In the genomic region with DNA sequence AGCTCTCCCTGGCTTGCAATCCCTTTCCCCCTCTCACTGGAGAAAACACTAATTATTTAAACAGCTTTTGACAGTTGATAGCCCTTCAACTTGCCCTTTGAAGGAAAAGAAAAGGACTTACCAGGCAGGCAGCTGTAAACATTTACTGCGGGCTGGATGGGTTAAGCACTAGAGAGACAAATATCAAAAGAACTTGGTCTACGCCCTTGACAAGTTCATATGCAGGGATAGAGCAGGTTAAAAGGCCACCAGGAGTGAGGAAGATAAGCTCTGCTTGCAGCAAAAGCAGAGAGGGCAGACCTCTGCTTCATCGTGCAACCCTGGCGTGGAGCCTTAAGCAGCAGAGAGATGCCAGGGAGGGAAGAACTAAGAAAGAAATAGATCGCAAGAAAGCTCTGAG, we compare ENCODE assay signal across 20 mouse cellular contexts.
DNase-seq lines count a peak whose midpoint lies in the region; ATAC-seq lines count a peak whose summit lies in the region.
"Had no signal": no experiment of that assay in that cellular context is flagged by ENCODE, and none has a peak within 500 bp of the region (broad histone marks: within the 10 kb centered on the region; RNA-seq: fewer than 3 reads in every experiment).

No protein-coding gene starts in this region.

- DNase-seq in cerebellum, postnatal 10 days: peak; percentile 6 to 10
- DNase-seq in cerebellum, postnatal 4 days (ENCODE audit: low spot score in 2 of 2): no peak
- peak; percentile 34 for DNase-seq in heart, adult 11 months
- DNase-seq in heart, postnatal 36 days: no peak
- peak; percentile 19 for DNase-seq in R1 (ENCODE audit: low read depth, low spot score)
- peak; percentile 2 for DNase-seq in mesoderm, embryonic 11.5 days (ENCODE audit: low read depth, low spot score)
- DNase-seq in lung, postnatal 25 days (ENCODE audit: low spot score): no peak
- DNase-seq: adrenal gland, adult 8-10 months; adrenal gland, postnatal 36 days; B cell, adult 2 months; cerebellum, adult 11 months; cerebellum, adult 8-10 months; cerebellum, postnatal 25 days; heart, adult 2 months; kidney, adult 11 months had no signal

- ATAC-seq in monocyte, adult 5-6 weeks (replicated peaks; ENCODE audit: insufficient number of reproducible peaks, low FRiP score, low TSS enrichment, poor library complexity, severe bottlenecking): no peak
- ATAC-seq: CD4-positive, CD25-positive, alpha-beta regulatory T cell, adult 4 months; forebrain, embryonic 14.5 days; hindbrain, postnatal 0 days; Patski had no signal

- intact Hi-C loops in heart, postnatal 36 days (cut with DNase I): no loop called here

Comparison
In these comparisons a context has a peak if more than half of its experiments do, and no peak if none do; other contexts are left out.
1. DNase-seq: peak in cerebellum, postnatal 10 days (2 of 2), heart, adult 11 months (single experiment), R1 (single experiment) and mesoderm, embryonic 11.5 days (single experiment); none in cerebellum, postnatal 4 days (0 of 2), heart, postnatal 36 days (0 of 2) and lung, postnatal 25 days (single experiment).